In genomic region chr9:57072526-57072988, GRCm38 (mm10) we compare ENCODE assay signal across 7 mouse cellular contexts. TPM values are rescaled to one million over a fixed set of nuclear protein-coding genes. Genes with fewer than 3 reads are reported as not detected.
A peak's percentile ranks its signal among the peaks of the same experiment; 100 is the strongest.
DNase-seq lines count a peak whose midpoint lies in the region; ATAC-seq and TF ChIP-seq lines count a peak whose summit lies in the region.

No protein-coding gene starts in this region.

- H3K9ac ChIP-seq in lung, postnatal 0 days (replicated peaks; ENCODE audit: low read depth): peak overlapping the region; percentile 68
- H3K9ac ChIP-seq in forebrain, embryonic 12.5 days: peak overlapping the region; percentile 81
- peak overlapping the region; percentile 74 for H3K9ac ChIP-seq in limb, embryonic 15.5 days
- peak overlapping the region; percentile 59 for H3K9ac ChIP-seq in stomach, embryonic 14.5 days (replicated peaks; ENCODE audit: low read depth, low read length)

- H3K27ac ChIP-seq in lung, postnatal 0 days (ENCODE audit: low read length): peak overlapping the region; percentile 91
- H3K27ac ChIP-seq in forebrain, embryonic 12.5 days: peak overlapping the region; percentile 99
- peak overlapping the region; percentile 100 for H3K27ac ChIP-seq in limb, embryonic 15.5 days
- H3K27ac ChIP-seq in stomach, embryonic 14.5 days (ENCODE audit: low read length): peak overlapping the region; percentile 98

- peaks cover 3% of the 10 kb centered on the region; the same call in 1 of the 2 replicates for H3K4me1 ChIP-seq in lung, postnatal 0 days (ENCODE audit: insufficient read depth, low read depth, low read length)
- peaks cover 29% of the 10 kb centered on the region for H3K4me1 ChIP-seq in forebrain, embryonic 12.5 days
- peaks cover 30% of the 10 kb centered on the region for H3K4me1 ChIP-seq in limb, embryonic 15.5 days
- H3K4me1 ChIP-seq in stomach, embryonic 14.5 days (ENCODE audit: control insufficient read depth, insufficient read depth, low read length): peaks cover 14% of the 10 kb centered on the region; the same call in 1 of the 2 replicates

- no peaks in the 10 kb centered on the region for H3K27me3 ChIP-seq in lung, postnatal 0 days (replicated peaks; ENCODE audit: insufficient read depth, low read length)
- no peaks in the 10 kb centered on the region for H3K27me3 ChIP-seq in forebrain, embryonic 12.5 days
- H3K27me3 ChIP-seq in limb, embryonic 15.5 days: no peaks in the 10 kb centered on the region
- no peaks in the 10 kb centered on the region for H3K27me3 ChIP-seq in stomach, embryonic 14.5 days (ENCODE audit: control insufficient read depth, insufficient read depth, low read length)

- H3K36me3 ChIP-seq in lung, postnatal 0 days (ENCODE audit: insufficient read depth, low read length): no peaks in the 10 kb centered on the region
- H3K36me3 ChIP-seq in forebrain, embryonic 12.5 days (replicated peaks): no peaks in the 10 kb centered on the region
- H3K36me3 ChIP-seq in limb, embryonic 15.5 days: no peaks in the 10 kb centered on the region
- no peaks in the 10 kb centered on the region for H3K36me3 ChIP-seq in stomach, embryonic 14.5 days (ENCODE audit: control insufficient read depth, insufficient read depth, low read length)

- no peaks in the 10 kb centered on the region for H3K9me3 ChIP-seq in lung, postnatal 0 days (ENCODE audit: low read length)
- no peaks in the 10 kb centered on the region for H3K9me3 ChIP-seq in forebrain, embryonic 12.5 days
- H3K9me3 ChIP-seq in limb, embryonic 15.5 days: no peaks in the 10 kb centered on the region
- no peaks in the 10 kb centered on the region for H3K9me3 ChIP-seq in stomach, embryonic 14.5 days (ENCODE audit: control insufficient read depth, low read depth, low read length)

- TF ChIP-seq EP300 in lung, postnatal 0 days (IDR thresholded peaks at IDR 0.05): no peak

- H3K4me3 ChIP-seq in lung, postnatal 0 days (ENCODE audit: low read depth, low read length): peak overlapping the region; percentile 79
- H3K4me3 ChIP-seq in forebrain, embryonic 12.5 days (replicated peaks): peak overlapping the region; percentile 95
- H3K4me3 ChIP-seq in limb, embryonic 15.5 days: peak overlapping the region; percentile 61
- H3K4me3 ChIP-seq in stomach, embryonic 14.5 days (ENCODE audit: low read depth, low read length): peak overlapping the region; percentile 74

- under 1% methylated on average over 40 of the region's 40 CpGs for WGBS in lung, postnatal 0 days
- 1% methylated on average over 40 of the region's 40 CpGs for WGBS in forebrain, embryonic 12.5 days
- WGBS in limb, embryonic 15.5 days: under 1% methylated on average over 39 of the region's 40 CpGs
- under 1% methylated on average over 40 of the region's 40 CpGs for WGBS in stomach, embryonic 14.5 days

- no peak for ATAC-seq in lung, postnatal 0 days
- ATAC-seq in forebrain, embryonic 12.5 days (ENCODE audit: low FRiP score): no peak
- ATAC-seq in limb, embryonic 15.5 days (ENCODE audit: insufficient number of reproducible peaks, low FRiP score, low TSS enrichment, low read depth): no peak
- no peak for ATAC-seq in stomach, embryonic 14.5 days (ENCODE audit: insufficient number of reproducible peaks, insufficient read depth, low FRiP score, low read depth)

- peak overlapping the region; percentile 91 for H3K4me2 ChIP-seq in lung, postnatal 0 days (replicated peaks; ENCODE audit: low read depth, low read length)
- H3K4me2 ChIP-seq in forebrain, embryonic 12.5 days: peak overlapping the region; percentile 77
- H3K4me2 ChIP-seq in limb, embryonic 15.5 days: peak overlapping the region; percentile 84
- peak overlapping the region; percentile 87 for H3K4me2 ChIP-seq in stomach, embryonic 14.5 days (replicated peaks; ENCODE audit: low read depth, low read length)

- no peak for DNase-seq in lung, postnatal 0 days (ENCODE audit: low spot score)
- DNase-seq in lung, postnatal 10 days: no peak
- no peak for DNase-seq in cerebellum, postnatal 25 days
- no peak for DNase-seq in spleen, adult 12 weeks (ENCODE audit: low spot score)

- TF ChIP-seq CTCF in lung, postnatal 0 days (IDR thresholded peaks at IDR 0.05): no peak

RNA-seq across cellular contexts. Expression of gene Sin3a, which starts 0.7 kb away (rescaled TPM):
- polyA plus RNA-seq in lung, postnatal 0 days (2015; fragmentation: Nextera tagmentation; extraction: Ambion mirVana): 14.3 and 17.5 TPM in 2 replicates
- 42.1 and 52.7 TPM in 2 replicates for polyA plus RNA-seq in forebrain, embryonic 12.5 days (2016; fragmentation: Nextera tagmentation; extraction: Ambion mirVana)
- 26.5 and 27.1 TPM in 2 replicates for polyA plus RNA-seq in limb, embryonic 15.5 days (2015; fragmentation: Nextera tagmentation; extraction: Ambion mirVana)
- 42.7 and 46.4 TPM in 2 replicates for polyA plus RNA-seq in stomach, embryonic 14.5 days (2014; fragmentation: Nextera tagmentation; extraction: Ambion mirVana)

RNA-seq across cellular contexts. Expression of gene Man2c1, which starts 57.9 kb away (rescaled TPM):
- polyA plus RNA-seq in lung, postnatal 0 days (2015; fragmentation: Nextera tagmentation; extraction: Ambion mirVana): 36.1 and 38.8 TPM in 2 replicates
- 50.8 and 52.1 TPM in 2 replicates for polyA plus RNA-seq in forebrain, embryonic 12.5 days (2016; fragmentation: Nextera tagmentation; extraction: Ambion mirVana)
- polyA plus RNA-seq in limb, embryonic 15.5 days (2015; fragmentation: Nextera tagmentation; extraction: Ambion mirVana): 64.6 and 67.1 TPM in 2 replicates
- polyA plus RNA-seq in stomach, embryonic 14.5 days (2014; fragmentation: Nextera tagmentation; extraction: Ambion mirVana): 43.7 and 45.3 TPM in 2 replicates
